Comparison of ENCODE assay signal across 24 mouse cellular contexts in the genomic region with DNA sequence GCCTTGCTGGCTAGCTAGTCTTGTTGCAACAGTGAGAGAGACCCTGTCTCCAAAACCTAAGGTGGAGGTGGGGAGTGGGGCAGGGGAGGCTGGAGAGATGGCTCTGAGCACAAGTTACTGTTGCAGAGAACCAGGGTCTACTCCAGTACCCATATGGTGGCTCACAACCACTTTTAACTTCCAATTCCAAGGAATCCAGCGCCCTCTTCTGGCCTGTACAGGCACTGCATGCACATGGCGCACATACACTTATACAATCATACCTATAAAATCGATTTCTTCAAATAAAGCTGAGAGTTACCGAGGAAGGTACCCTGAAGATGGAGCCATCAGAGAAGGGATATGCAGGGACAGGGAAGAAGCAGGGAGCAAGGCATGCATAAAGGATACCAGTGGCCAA. TPM values are rescaled to one million over a fixed set of nuclear protein-coding genes. Genes with fewer than 3 reads are reported as not detected.
DNase-seq lines count a peak whose midpoint lies in the region; ATAC-seq and TF ChIP-seq lines count a peak whose summit lies in the region.
"Had no signal": no experiment of that assay in that cellular context is flagged by ENCODE, and none has a peak within 500 bp of the region (broad histone marks: within the 10 kb centered on the region; RNA-seq: fewer than 3 reads in every experiment).

No protein-coding gene starts in this region.

- 0 out of 2 replicates have a peak, but pooled peaks have one; percentile 7 for TF ChIP-seq CTCF in gastrocnemius, adult 2 months (IDR thresholded peaks at IDR 0.05)
- peak; percentile 33 for TF ChIP-seq CTCF in liver, embryonic 14.5 days (IDR thresholded peaks at IDR 0.05; ENCODE audit: low read depth)
- TF ChIP-seq CTCF in E14TG2a.4 (conservative IDR thresholded peaks at IDR 0.05; ENCODE audit: low read length), result peak; percentile 94

- no peaks in the 10 kb centered on the region for H3K4me1 ChIP-seq in liver, embryonic 14.5 days (replicated peaks; ENCODE audit: control insufficient read depth in 2 of 2, insufficient read depth in 2 of 2, low read length in 1 of 2)
- no peaks in the 10 kb centered on the region for H3K4me1 ChIP-seq in liver, embryonic 12.5 days
- peaks cover 58% of the 10 kb centered on the region for H3K4me1 ChIP-seq in E14TG2a.4 (replicated peaks; ENCODE audit: low read depth, low read length)

- no peak for ATAC-seq in liver, embryonic 14.5 days (ENCODE audit: insufficient read depth)
- ATAC-seq in liver, embryonic 12.5 days, result no peak
- ATAC-seq: hindbrain, embryonic 16.5 days had no signal

- WGBS in liver, embryonic 14.5 days (ENCODE audit: insufficient replicate concordance), result 54% methylated on average over 4 of the region's 4 CpGs
- WGBS in liver, embryonic 12.5 days (ENCODE audit: insufficient replicate concordance), result 62% methylated on average over 4 of the region's 4 CpGs

- H3K9ac ChIP-seq in liver, embryonic 14.5 days (replicated peaks), result no peak overlapping the region
- no peak overlapping the region for H3K9ac ChIP-seq in liver, embryonic 12.5 days
- H3K9ac ChIP-seq: embryonic facial prominence, embryonic 15.5 days; heart, embryonic 13.5 days; neural tube, embryonic 15.5 days had no signal

- no peaks in the 10 kb centered on the region for H3K36me3 ChIP-seq in liver, embryonic 14.5 days (replicated peaks; ENCODE audit: control insufficient read depth, insufficient read depth, low read depth)
- no peaks in the 10 kb centered on the region for H3K36me3 ChIP-seq in liver, embryonic 12.5 days
- H3K36me3 ChIP-seq in E14TG2a.4 (ENCODE audit: insufficient read depth, low read length), result no peaks in the 10 kb centered on the region
- H3K36me3 ChIP-seq: embryonic facial prominence, embryonic 15.5 days; heart, embryonic 13.5 days had no signal

- H3K27ac ChIP-seq in gastrocnemius, adult 2 months, result no peak overlapping the region
- no peak overlapping the region for H3K27ac ChIP-seq in liver, embryonic 14.5 days
- H3K27ac ChIP-seq in liver, embryonic 12.5 days, result no peak overlapping the region
- H3K27ac ChIP-seq: embryonic facial prominence, embryonic 15.5 days; heart, embryonic 13.5 days; neural tube, embryonic 15.5 days had no signal

- intact Hi-C loops in gastrocnemius, adult 2 months (cut with DNase I), result no loop called here

- no peaks in the 10 kb centered on the region for H3K9me3 ChIP-seq in liver, embryonic 14.5 days (ENCODE audit: control insufficient read depth, low read length)
- H3K9me3 ChIP-seq in liver, embryonic 12.5 days (replicated peaks), result no peaks in the 10 kb centered on the region; the same call in 1 of the 2 replicates
- H3K9me3 ChIP-seq in E14TG2a.4 (ENCODE audit: low read length), result no peaks in the 10 kb centered on the region
- H3K9me3 ChIP-seq: embryonic facial prominence, embryonic 15.5 days; heart, embryonic 13.5 days; neural tube, embryonic 15.5 days had no signal

- peaks cover 24% of the 10 kb centered on the region for H3K27me3 ChIP-seq in liver, embryonic 14.5 days (ENCODE audit: control insufficient read depth, insufficient read depth, low read length)
- peaks cover 52% of the 10 kb centered on the region for H3K27me3 ChIP-seq in liver, embryonic 12.5 days (replicated peaks)
- H3K27me3 ChIP-seq in E14TG2a.4 (ENCODE audit: insufficient read depth, low read length), result peaks cover 31% of the 10 kb centered on the region
- H3K27me3 ChIP-seq: neural tube, embryonic 15.5 days had no signal

- no peak overlapping the region for H3K4me2 ChIP-seq in liver, embryonic 14.5 days (ENCODE audit: low read depth)
- no peak overlapping the region for H3K4me2 ChIP-seq in liver, embryonic 12.5 days
- H3K4me2 ChIP-seq: embryonic facial prominence, embryonic 15.5 days; heart, embryonic 13.5 days; neural tube, embryonic 15.5 days had no signal

- no peak for DNase-seq in gastrocnemius, adult 2 months
- DNase-seq in gastrocnemius, postnatal 4 days (ENCODE audit: low spot score in 2 of 2), result no peak
- DNase-seq in liver, embryonic 14.5 days (ENCODE audit: low read depth in 3 of 3, low spot score in 3 of 3), result no peak
- DNase-seq in ZHBTc4 (ENCODE audit: low read depth, low spot score), result peak; percentile 81
- no peak for DNase-seq in kidney, adult 9 months
- DNase-seq in kidney, adult 18-20 months, result no peak
- DNase-seq: embryo, embryonic 11 days; heart, adult 11 months; heart, postnatal 4 days; kidney, adult 2 months; kidney, postnatal 14 days; midbrain, embryonic 14.5 days; right cerebral cortex, postnatal 14 days; thymus, postnatal 25 days had no signal

- TF ChIP-seq EP300 in liver, embryonic 14.5 days (IDR thresholded peaks at IDR 0.05; ENCODE audit: low read depth), result no peak

- no peak overlapping the region for H3K4me3 ChIP-seq in gastrocnemius, adult 2 months
- H3K4me3 ChIP-seq in liver, embryonic 14.5 days (ENCODE audit: insufficient read depth in 1 of 2, low read depth in 2 of 2, low read length in 2 of 2), result no peak overlapping the region
- no peak overlapping the region for H3K4me3 ChIP-seq in liver, embryonic 12.5 days
- no peak overlapping the region for H3K4me3 ChIP-seq in E14TG2a.4 (replicated peaks; ENCODE audit: low read length)
- H3K4me3 ChIP-seq: embryonic facial prominence, embryonic 15.5 days; heart, embryonic 13.5 days; megakaryocyte, embryonic 14.5 days; neural tube, embryonic 15.5 days had no signal

RNA-seq across cellular contexts. Expression of a gene that starts 40.3 kb away (rescaled TPM):
- 100 to 1,000 TPM; 253 to 325 TPM for total RNA-seq in gastrocnemius, adult 2 months (2021)
- total RNA-seq in gastrocnemius, postnatal 4 days (2021), result 100 to 1,000 TPM; 499 to 513 TPM
- polyA plus RNA-seq in liver, embryonic 14.5 days (2012; rRNA removed), result 1.7 and 1.9 TPM in 2 replicates
- 1.7 and 1.8 TPM in 2 replicates for polyA plus RNA-seq in liver, embryonic 14.5 days (2014; fragmentation: Nextera tagmentation; extraction: Ambion mirVana)
- polyA plus RNA-seq in liver, embryonic 12.5 days (2016; fragmentation: Nextera tagmentation; extraction: Ambion mirVana), result 7.4 TPM in 2 replicates

RNA-seq across cellular contexts. Expression of a gene that starts 40.8 kb away (rescaled TPM):
- total RNA-seq in gastrocnemius, adult 2 months (2021), result not detected
- total RNA-seq in gastrocnemius, postnatal 4 days (2021), result under 1 TPM; 0.08 to 0.12 TPM
- polyA plus RNA-seq in liver, embryonic 14.5 days (2012; rRNA removed), result 0.01 and 0.27 TPM in 2 replicates
- not detected in 2 replicates for polyA plus RNA-seq in liver, embryonic 14.5 days (2014; fragmentation: Nextera tagmentation; extraction: Ambion mirVana)
- not detected in 2 replicates for polyA plus RNA-seq in liver, embryonic 12.5 days (2016; fragmentation: Nextera tagmentation; extraction: Ambion mirVana)
- total RNA-seq: gastrocnemius, adult 8-10 months had no signal
- polyA plus RNA-seq: limb, embryonic 11.5 days; liver, embryonic 16.5 days had no signal

Comparison
In these comparisons a context has a peak if more than half of its experiments do, and no peak if none do; other contexts are left out.
1. CTCF ChIP-seq: peak in every context shown above with its lines; median percentile 94 in E14TG2a.4; 33 in liver, embryonic 14.5 days; 7 in gastrocnemius, adult 2 months.